Mouse (Mus musculus) urinary bladder, adult 18-20 months (tissue): Measurements from ENCODE around the gene Esr1.

Experiments
- DNase-seq, 2 experiments: peaks; one replicate each; pipeline ENCODE4 v3.0.0; 2022; ENCODE audit warnings: low spot score in 2 of 2, mixed read lengths in 2 of 2

Gene Esr1

DNA sequence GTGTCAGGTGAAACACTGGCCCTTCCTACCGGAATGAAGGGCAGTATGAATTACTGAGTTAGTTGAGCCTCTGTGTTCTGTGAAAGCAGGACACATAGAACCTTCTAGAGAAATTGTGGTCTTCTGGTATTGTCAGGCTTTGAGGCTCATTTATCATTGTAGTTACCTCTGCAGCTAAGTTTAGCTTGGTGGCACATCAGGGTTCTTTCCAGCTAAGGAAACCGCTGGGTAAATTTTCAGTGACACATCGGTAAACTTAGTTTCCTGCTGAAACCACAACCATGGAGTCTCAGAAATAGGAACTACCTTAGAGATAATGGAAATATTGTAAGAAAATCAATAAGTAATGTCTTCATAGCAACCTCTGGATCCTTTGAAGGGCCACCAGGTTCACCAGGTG lies 366.0 kb downstream of the Esr1 start:
- no peak for DNase-seq

DNA sequence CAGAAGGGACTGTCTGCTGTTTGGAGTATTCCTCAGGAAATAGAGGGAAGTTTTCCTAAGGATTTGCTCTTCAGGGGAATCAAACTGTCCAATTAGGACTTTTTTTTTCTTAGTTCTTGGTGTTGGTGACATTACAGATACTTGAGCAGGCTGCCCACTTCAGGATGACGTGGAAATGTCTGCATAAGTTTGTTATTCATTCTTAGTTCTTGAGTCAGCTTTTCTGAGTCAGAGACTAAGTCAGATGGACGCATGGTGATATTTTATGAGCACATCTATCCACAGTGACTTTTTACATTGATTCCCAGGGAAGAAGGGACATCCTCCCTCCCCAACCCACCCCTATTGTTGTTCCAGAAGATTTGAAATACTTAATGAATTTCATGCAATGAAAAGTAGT lies 372.5 kb downstream of the Esr1 start:
- no peak for DNase-seq

- no peak for DNase-seq
Measured at GRCm38 (mm10) chr10:4993802-4994201, 382.4 kb downstream of the Esr1 start.

DNA sequence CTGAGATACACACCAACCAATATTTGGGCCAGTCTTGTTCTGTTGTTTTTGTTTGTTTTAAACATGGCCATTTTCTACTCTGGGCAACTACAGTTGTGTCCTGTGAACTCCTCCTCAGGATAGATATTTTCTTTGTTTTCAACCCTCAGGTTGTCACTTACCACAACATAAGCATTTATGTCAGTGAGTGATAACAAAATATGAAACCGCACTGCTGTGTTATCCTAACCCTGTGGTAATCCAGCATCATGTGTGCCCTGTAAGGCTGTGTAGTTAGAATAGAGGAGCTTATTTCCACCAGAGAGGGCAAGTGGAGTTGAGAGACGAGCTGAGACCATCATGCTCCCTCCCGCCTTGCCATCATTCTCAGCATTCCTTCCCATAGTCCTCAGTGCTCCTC lies 385.2 kb downstream of the Esr1 start:
- DNase-seq, result no peak

DNA sequence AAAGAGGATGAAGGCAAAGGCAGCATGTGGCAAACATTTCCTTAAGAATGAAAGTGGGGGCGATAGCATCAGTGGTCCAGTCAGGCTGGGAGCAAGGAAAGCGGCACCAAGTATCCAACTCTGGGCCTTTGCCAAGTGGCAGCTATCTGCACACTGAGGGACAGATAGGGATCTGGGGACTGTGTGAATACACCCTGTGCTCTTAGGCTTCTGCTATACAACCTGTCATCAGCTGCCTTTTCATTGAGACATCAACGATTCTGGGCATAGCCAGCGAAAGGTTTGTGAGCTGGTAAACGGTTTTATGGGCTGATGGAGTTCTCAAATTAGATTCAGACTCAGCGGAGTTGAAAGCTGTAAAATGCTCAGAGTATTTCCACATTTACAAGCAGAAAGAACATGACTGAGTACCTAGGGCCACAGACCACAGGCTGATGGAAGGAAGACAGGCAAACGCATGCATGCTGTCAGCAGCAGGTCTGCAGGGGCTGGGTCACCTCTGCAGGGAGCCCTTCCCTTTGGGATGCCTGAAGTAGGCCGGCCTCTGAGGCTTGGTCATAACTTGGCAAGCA lies 397.5 kb downstream of the Esr1 start:
- DNase-seq, result no peak

DNA sequence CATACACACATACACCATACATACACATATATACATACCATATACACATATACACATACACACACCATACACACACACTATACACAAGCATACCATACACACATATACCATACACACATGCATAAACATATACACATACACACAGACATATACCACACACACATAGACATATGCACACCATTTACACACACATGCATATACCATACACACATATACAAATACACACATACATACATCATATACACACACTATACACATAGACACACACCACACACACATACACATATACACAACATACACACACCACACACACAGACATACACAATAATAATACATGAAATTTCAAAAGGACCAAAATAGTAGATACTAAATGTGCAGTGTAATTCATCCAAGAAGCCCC lies 400.6 kb downstream of the Esr1 start:
- DNase-seq, result no peak

DNA sequence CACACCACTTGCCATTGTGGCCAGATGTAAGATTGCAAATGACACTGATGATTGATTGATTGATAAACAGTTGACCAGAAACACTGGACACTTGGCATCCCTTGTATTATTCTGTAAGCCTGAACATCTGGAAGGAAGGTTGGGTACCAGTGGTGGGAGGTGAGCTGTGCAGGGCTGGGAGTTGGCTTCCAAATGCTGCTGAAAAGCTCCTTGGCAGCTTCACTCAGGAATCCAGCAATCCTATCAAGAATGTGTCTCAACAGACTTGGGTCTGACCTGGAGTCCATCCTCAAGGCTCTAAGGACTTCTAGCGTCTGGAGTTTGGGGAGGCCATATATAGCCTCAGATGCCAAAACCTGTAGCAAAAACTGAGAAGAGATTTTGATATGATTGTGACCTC lies 403.6 kb downstream of the Esr1 start:
- no peak for DNase-seq

DNA sequence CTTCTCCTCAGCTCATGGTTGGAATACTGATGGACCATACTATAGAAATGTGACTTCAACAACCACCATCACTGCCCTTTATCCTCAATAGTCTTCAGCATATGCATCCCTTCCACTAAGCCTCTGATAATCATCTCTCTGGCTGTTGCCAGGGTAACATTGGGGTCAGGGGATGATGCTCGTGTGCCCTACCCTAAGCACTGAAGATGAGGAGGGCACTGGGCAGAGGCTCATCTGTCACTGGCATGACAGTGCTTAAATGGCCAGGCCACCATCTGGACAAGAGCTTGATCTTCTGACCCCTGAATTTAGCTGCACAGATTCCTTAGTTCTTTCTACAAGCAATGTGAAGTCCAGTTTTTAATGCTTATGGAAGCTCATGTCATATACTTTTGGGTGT lies 405.8 kb downstream of the Esr1 start:
- DNase-seq, result no peak

DNA sequence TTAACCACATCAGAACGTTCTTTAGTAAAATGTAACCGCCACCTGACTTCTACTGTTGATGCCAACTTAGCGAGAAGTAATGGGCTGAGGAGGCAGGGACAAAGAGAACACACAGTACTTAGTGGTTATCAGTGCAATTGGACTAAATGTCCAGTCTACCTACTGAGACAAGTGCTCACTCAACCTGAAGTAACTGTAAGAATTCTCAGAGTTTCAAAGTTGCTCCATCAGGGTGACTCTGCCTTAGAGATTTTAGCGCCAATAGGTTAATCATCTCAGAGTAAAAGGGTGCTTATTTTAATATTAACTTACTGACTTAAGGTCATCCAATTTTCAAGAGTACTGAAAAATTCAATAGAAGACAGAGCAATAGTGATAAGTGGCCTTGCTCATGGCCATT lies 414.5 kb downstream of the Esr1 start:
- DNase-seq, result no peak

DNA sequence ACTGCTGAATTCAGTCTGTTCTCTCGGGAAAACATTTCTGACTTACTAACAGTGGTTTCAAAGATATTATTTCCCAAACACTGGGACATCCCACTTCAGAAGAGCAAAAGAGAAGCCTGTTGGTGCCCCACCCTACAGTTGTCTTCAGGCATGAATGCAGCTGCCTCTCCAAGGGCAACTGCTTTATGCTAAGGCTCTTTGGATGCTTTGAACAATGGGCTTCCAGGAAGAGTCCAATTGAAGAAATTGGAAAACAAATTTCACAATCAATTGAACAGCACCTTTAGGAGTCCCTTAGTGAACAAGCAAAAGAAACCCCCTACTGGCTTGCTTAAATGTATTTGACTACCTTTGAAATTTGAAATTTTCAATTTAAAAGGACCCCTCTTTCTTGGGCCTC lies 415.8 kb downstream of the Esr1 start:
- DNase-seq, result no peak

- DNase-seq, result no peak
Measured at GRCm38 (mm10) chr10:5028301-5028700, 416.9 kb downstream of the Esr1 start.

GRCm38 (mm10) chr10:5029161-5029560 lies 417.8 kb downstream of the Esr1 start:
- DNase-seq, result no peak

- DNase-seq, result no peak
Measured at GRCm38 (mm10) chr10:5029883-5030282, 418.5 kb downstream of the Esr1 start.

GRCm38 (mm10) chr10:5032192-5033048 lies 421.0 kb downstream of the Esr1 start:
- no peak for DNase-seq

- no peak for DNase-seq
Measured at GRCm38 (mm10) chr10:5041254-5041653, 429.9 kb downstream of the Esr1 start.

DNA sequence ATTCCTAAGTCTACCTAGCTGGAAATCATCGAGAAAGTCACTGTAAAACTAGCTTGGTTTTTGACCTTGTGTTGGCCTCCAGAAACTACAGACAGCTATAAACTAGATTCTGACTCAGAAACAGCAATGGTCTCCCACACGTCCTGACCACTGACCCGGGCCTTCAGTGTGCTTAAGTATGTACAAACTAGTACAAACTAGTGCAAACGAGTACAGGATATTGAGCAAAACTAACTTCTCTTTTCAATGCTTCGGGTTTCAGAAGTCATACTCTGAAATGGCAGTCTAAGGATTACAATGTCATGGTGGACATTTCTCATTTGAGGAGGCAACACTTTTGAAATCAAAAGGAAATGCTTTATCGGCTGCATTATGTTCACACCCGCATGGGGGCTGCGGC lies 433.1 kb downstream of the Esr1 start:
- DNase-seq, result no peak

- no peak for DNase-seq
Measured at GRCm38 (mm10) chr10:5045213-5045612, 433.8 kb downstream of the Esr1 start.

DNA sequence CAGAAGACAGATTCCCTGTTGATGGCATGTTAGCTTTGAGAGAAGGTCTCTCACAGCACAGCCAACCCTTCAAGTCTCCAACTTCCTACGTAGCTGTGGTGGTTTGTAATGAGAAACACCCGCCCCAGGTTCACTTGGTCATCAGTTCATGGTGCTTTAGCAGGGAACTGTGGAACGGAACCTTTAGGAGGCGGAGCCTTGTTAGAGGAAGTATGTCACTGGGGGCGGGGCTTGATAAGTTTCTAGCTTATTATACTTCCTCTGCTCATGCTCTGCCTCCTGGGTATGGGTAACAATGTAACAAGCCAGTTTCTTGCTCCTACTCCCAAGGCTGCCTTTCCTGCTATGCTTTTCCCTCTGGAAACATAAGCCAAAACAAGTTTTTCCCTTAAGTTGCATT lies 434.3 kb downstream of the Esr1 start:
- DNase-seq, result no peak
